Mouse (Mus musculus) cerebellum, adult 2 months (tissue): ENCODE results near the gene Rassf3.

Experiments used
- CTCF ChIP-seq: fragments of 200-500 bp; IDR thresholded peaks from 2 replicates; pipeline ENCODE4 v1.5.1; 2011; ENCODE audit warnings: low read depth, mild to moderate bottlenecking, control low read depth, low read length, moderate library complexity, borderline replicate concordance; ENCODE audit not compliant: insufficient read depth
- POLR2A ChIP-seq: fragments of 200-500 bp; IDR thresholded peaks from 2 replicates; pipeline ENCODE4 v1.6.1; 2011; ENCODE audit warnings: low read length, control low read depth, borderline replicate concordance; ENCODE audit not compliant: insufficient read depth

- TF ChIP-seq CTCF (no peak), POLR2A (no peak)
Observed at GRCm38 (mm10) chr10:121426458-121427070, 49.6 kb downstream of the Rassf3 start.
